Mouse (Mus musculus): ENCODE data around the gene Btn2a2.

DNA sequence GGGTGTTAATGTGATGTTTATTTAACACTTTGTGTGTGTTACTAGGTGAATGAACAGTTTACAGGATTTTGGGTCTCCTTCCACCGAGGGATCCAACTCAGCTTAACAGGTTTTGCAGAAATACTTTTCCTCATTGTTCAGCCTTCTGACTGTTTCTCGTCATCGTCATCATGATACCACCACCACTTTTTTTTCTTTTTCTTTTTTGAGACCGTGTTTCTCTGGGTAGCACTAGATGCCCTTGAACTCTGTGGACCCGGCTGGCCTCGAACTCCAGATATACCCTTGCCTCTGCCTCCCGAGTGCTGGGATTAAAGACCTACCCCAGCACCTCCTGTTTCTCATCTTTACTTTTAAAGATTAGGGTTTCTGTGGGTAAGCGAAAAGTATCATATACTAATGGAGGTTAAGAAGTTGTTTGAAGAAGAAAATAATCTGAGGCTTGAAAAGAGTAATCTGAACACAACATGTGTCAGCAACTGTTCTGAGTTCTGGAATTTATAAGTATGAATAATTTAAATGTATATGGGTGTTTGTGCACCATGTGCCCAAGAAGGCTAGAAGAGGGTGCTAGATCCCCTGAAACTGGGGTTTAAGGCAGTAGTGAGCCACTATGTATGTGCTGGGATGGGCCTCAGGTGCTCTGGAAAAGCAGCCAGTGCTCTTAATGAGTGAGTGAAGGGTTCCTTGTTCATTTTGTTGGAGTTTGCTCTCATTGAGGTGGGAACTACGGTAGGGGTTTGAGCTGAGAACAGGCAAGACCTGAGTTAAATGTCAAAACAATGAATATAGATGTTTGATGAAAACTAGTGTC lies 43.8 kb upstream of the Btn2a2 start:
- no peak for TF ChIP-seq CTCF (IDR thresholded peaks at IDR 0.05; ENCODE audit: extremely low read depth, insufficient read depth, insufficient read length, insufficient replicate concordance)
- no peak for TF ChIP-seq POLR2A (IDR thresholded peaks at IDR 0.05; ENCODE audit: low read depth, low read length)

All from spleen, adult 2 months (tissue).